Mouse (Mus musculus) forebrain, embryonic 10.5 days (tissue): ENCODE data around the gene Hebp2. TPM values are rescaled to one million over a fixed set of nuclear protein-coding genes. Genes with fewer than 3 reads are reported as not detected.
"Not testable (repeated sequence)": the region's sequence is repeated elsewhere in the genome, so short reads cannot be mapped to it uniquely, and the experiment has no call there.

Experiments used
- DNase-seq: peaks from one replicate; pipeline ENCODE4 v3.0.0-alpha.2; 2017; ENCODE audit warnings: low spot score; ENCODE audit errors: extremely low spot score
- H3K27ac ChIP-seq: fragments of 300-500 bp; sonication (generic); 2 replicates; pipeline ENCODE4 v1.5.1; 2016; ENCODE audit warnings: mild to moderate bottlenecking
- H3K27me3 ChIP-seq: fragments of 300-500 bp; sonication (generic); 2 replicates; pipeline ENCODE4 v1.6.1; 2016; ENCODE audit warnings: mild to moderate bottlenecking; ENCODE audit not compliant: poor library complexity, severe bottlenecking
- H3K36me3 ChIP-seq: fragments of 300-500 bp; sonication (generic); replicated peaks from 2 replicates; pipeline ENCODE4 v1.6.1; 2016; ENCODE audit warnings: mild to moderate bottlenecking, moderate library complexity
- H3K4me1 ChIP-seq: fragments of 300-500 bp; sonication (generic); 2 replicates; pipeline ENCODE4 v1.6.1; 2016
- H3K4me3 ChIP-seq: fragments of 300-500 bp; sonication (generic); 2 replicates; pipeline ENCODE4 v1.5.1; 2016; ENCODE audit warnings: mild to moderate bottlenecking, moderate library complexity
- H3K9me3 ChIP-seq: fragments of 300-500 bp; sonication (generic); 2 replicates; pipeline ENCODE4 v1.6.1; 2016; ENCODE audit warnings: mild to moderate bottlenecking, moderate library complexity
- WGBS: fragments of 180-500 bp; shearing (Covaris S2); methylation state at CpG from one replicate; pipeline ENCODE4 v1.1.7; 2016; 5-methylcytosine and 5-hydroxymethylcytosine counted together
- polyA plus RNA-seq: library from polyadenylated mRNA; unstranded; fragments of >200 nt; fragmentation: Nextera tagmentation; extraction: Ambion mirVana; gene quantifications from 2 replicates; pipeline ENCODE4 v1.2.1, GENCODE M21; 2016

Hebp2 gene
- 14.9 and 15.7 TPM in 2 replicates for polyA plus RNA-seq

GRCm38 (mm10) chr10:18545813-18546235 is at the start of gene Hebp2:
Hebp2 (minus strand) TSS chr10:18546076.
- H3K27ac ChIP-seq: peak within 1 kb of the TSS; percentile 85
- under 1% methylated on average over 22 of the region's 22 CpGs for WGBS
- peak within 1 kb of the TSS; percentile 66 for H3K4me3 ChIP-seq
- H3K27me3 ChIP-seq: peaks cover 21% of the 10 kb centered on the region
- H3K4me1 ChIP-seq: peaks cover 24% of the 10 kb centered on the region
- DNase-seq: peak; percentile 88
- H3K9me3 ChIP-seq: no peaks in the 10 kb centered on the region
- H3K36me3 ChIP-seq: no peaks in the 10 kb centered on the region

GRCm38 (mm10) chr10:18589455-18589854 is 43.6 kb upstream of the Hebp2 start:
- 90% methylated on average over 5 of the region's 5 CpGs for WGBS
- no peak for DNase-seq

GRCm38 (mm10) chr10:18584188-18584587 is 38.3 kb upstream of the Hebp2 start:
- peaks cover 7% of the 10 kb centered on the region for H3K4me1 ChIP-seq
- no peak for DNase-seq
- 8% methylated on average over 7 of the region's 7 CpGs for WGBS
- H3K27ac ChIP-seq: no peak overlapping the region
- H3K36me3 ChIP-seq: no peaks in the 10 kb centered on the region
- H3K27me3 ChIP-seq: no peaks in the 10 kb centered on the region; the same call in 1 of the 2 replicates
- no peak overlapping the region for H3K4me3 ChIP-seq
- no peaks in the 10 kb centered on the region for H3K9me3 ChIP-seq

More at GRCm38 (mm10) chr10:18589455-18589854, 43.6 kb upstream of the Hebp2 start:
- Histone ChIP-seq H3K4me1 (no peaks in the 10 kb centered on the region), H3K27ac (no peak overlapping the region), H3K36me3 (no peaks in the 10 kb centered on the region), H3K4me3 (no peak overlapping the region), H3K9me3 (no peaks in the 10 kb centered on the region), H3K27me3 (peaks cover 3% of the 10 kb centered on the region; the same call in 1 of the 2 replicates)

GRCm38 (mm10) chr10:18572581-18572980 is 26.7 kb upstream of the Hebp2 start:
- H3K27me3 ChIP-seq: no peaks in the 10 kb centered on the region
- H3K36me3 ChIP-seq: no peaks in the 10 kb centered on the region
- H3K4me1 ChIP-seq: no peaks in the 10 kb centered on the region
- no peak overlapping the region for H3K27ac ChIP-seq
- no peaks in the 10 kb centered on the region for H3K9me3 ChIP-seq
- DNase-seq: no peak
- WGBS: 46% methylated on average over 2 of the region's 2 CpGs
- no peak overlapping the region for H3K4me3 ChIP-seq

- peak; percentile 28 for DNase-seq
- 13% methylated on average over 4 of the region's 4 CpGs for WGBS
- H3K9me3 ChIP-seq: no peaks in the 10 kb centered on the region
- H3K27me3 ChIP-seq: no peaks in the 10 kb centered on the region
- no peaks in the 10 kb centered on the region for H3K4me1 ChIP-seq
- H3K4me3 ChIP-seq: no peak overlapping the region
- no peak overlapping the region for H3K27ac ChIP-seq
- H3K36me3 ChIP-seq: no peaks in the 10 kb centered on the region
Measured at GRCm38 (mm10) chr10:18562940-18563339, 17.1 kb upstream of the Hebp2 start.

- DNase-seq: no peak
- no peaks in the 10 kb centered on the region for H3K4me1 ChIP-seq
- H3K9me3 ChIP-seq: no peaks in the 10 kb centered on the region
- 55% methylated on average over 5 of the region's 5 CpGs for WGBS
- no peaks in the 10 kb centered on the region for H3K27me3 ChIP-seq
- H3K4me3 ChIP-seq: no peak overlapping the region
- H3K36me3 ChIP-seq: no peaks in the 10 kb centered on the region
- no peak overlapping the region for H3K27ac ChIP-seq
Measured at GRCm38 (mm10) chr10:18561445-18561844, 15.6 kb upstream of the Hebp2 start.

GRCm38 (mm10) chr10:18559076-18559475 is 13.2 kb upstream of the Hebp2 start:
- H3K36me3 ChIP-seq, DNase-seq, H3K27me3 ChIP-seq, H3K27ac ChIP-seq, H3K9me3 ChIP-seq, H3K4me1 ChIP-seq, H3K4me3 ChIP-seq: not testable (repeated sequence)
- 86% methylated on average over 9 of the region's 9 CpGs for WGBS

GRCm38 (mm10) chr10:18549321-18550216 is 3.7 kb upstream of the Hebp2 start:
- no peaks in the 10 kb centered on the region for H3K9me3 ChIP-seq
- H3K36me3 ChIP-seq: no peaks in the 10 kb centered on the region
- peak overlapping the region; percentile 71 for H3K27ac ChIP-seq
- DNase-seq: peak; percentile 71
- WGBS: 2% methylated on average over 35 of the region's 35 CpGs
- H3K27me3 ChIP-seq: peaks cover 21% of the 10 kb centered on the region
- H3K4me3 ChIP-seq: peak overlapping the region; percentile 58
- peaks cover 24% of the 10 kb centered on the region for H3K4me1 ChIP-seq

- Histone ChIP-seq H3K9me3 (no peaks in the 10 kb centered on the region), H3K36me3 (no peaks in the 10 kb centered on the region), H3K27me3 (peaks cover 21% of the 10 kb centered on the region), H3K27ac (no peak overlapping the region), H3K4me3 (no peak overlapping the region), H3K4me1 (peaks cover 24% of the 10 kb centered on the region)
- no peak for DNase-seq
- WGBS: 89% methylated on average over 4 of the region's 4 CpGs
Measured at GRCm38 (mm10) chr10:18547381-18547780, 1.5 kb upstream of the Hebp2 start.

- WGBS: 12% methylated on average over 13 of the region's 13 CpGs
- H3K27ac ChIP-seq: peak overlapping the region; percentile 85
- no peak for DNase-seq
Measured at GRCm38 (mm10) chr10:18545309-18545708, 567 bp downstream of the Hebp2 start.

GRCm38 (mm10) chr10:18536889-18537288 is 9.0 kb downstream of the Hebp2 start:
- Histone ChIP-seq H3K9me3 (no peaks in the 10 kb centered on the region), H3K36me3 (peaks cover 34% of the 10 kb centered on the region), H3K4me3 (no peak overlapping the region), H3K27ac (no peak overlapping the region), H3K4me1 (no peaks in the 10 kb centered on the region), H3K27me3 (no peaks in the 10 kb centered on the region)
- 87% methylated on average over 2 of the region's 2 CpGs for WGBS
- no peak for DNase-seq

More at GRCm38 (mm10) chr10:18545309-18545708, 567 bp downstream of the Hebp2 start:
- Histone ChIP-seq H3K27me3 (peaks cover 18% of the 10 kb centered on the region), H3K36me3 (no peaks in the 10 kb centered on the region), H3K4me3 (peak overlapping the region; percentile 66), H3K4me1 (peaks cover 24% of the 10 kb centered on the region), H3K9me3 (no peaks in the 10 kb centered on the region)

GRCm38 (mm10) chr10:18532293-18532692 is 13.6 kb downstream of the Hebp2 start:
- Histone ChIP-seq H3K27ac (no peak overlapping the region), H3K4me3 (no peak overlapping the region), H3K9me3 (no peaks in the 10 kb centered on the region), H3K4me1 (peaks cover 1% of the 10 kb centered on the region), H3K36me3 (peaks cover 52% of the 10 kb centered on the region), H3K27me3 (no peaks in the 10 kb centered on the region)
- WGBS: 72% methylated on average over 8 of the region's 8 CpGs
- DNase-seq: no peak

GRCm38 (mm10) chr10:18530161-18530560 is 15.7 kb downstream of the Hebp2 start:
- Histone ChIP-seq H3K27ac (no peak overlapping the region), H3K9me3 (no peaks in the 10 kb centered on the region), H3K4me1 (peaks cover 21% of the 10 kb centered on the region), H3K36me3 (peaks cover 60% of the 10 kb centered on the region), H3K27me3 (no peaks in the 10 kb centered on the region), H3K4me3 (no peak overlapping the region)
- DNase-seq: no peak
- WGBS: 94% methylated on average over 4 of the region's 4 CpGs
